ENCODE assay signal across 26 mouse cellular contexts in genomic region chr5:114072262-114072661, GRCm38 (mm10). TPM values are rescaled to one million over a fixed set of nuclear protein-coding genes. Genes with fewer than 3 reads are reported as not detected.
DNase-seq lines count a peak whose midpoint lies in the region; ATAC-seq and TF ChIP-seq lines count a peak whose summit lies in the region.
"Had no signal": no experiment of that assay in that cellular context is flagged by ENCODE, and none has a peak within 500 bp of the region (broad histone marks: within the 10 kb centered on the region; RNA-seq: fewer than 3 reads in every experiment).

No protein-coding gene starts in this region.

- H3K4me1 ChIP-seq in midbrain, embryonic 11.5 days (ENCODE audit: control insufficient read depth, insufficient read depth, low read length): peaks cover 7% of the 10 kb centered on the region
- peaks cover under 1% of the 10 kb centered on the region for H3K4me1 ChIP-seq in midbrain, embryonic 15.5 days
- H3K4me1 ChIP-seq: embryonic facial prominence, embryonic 13.5 days; megakaryocyte, embryonic 14.5 days had no signal

- WGBS in midbrain, embryonic 11.5 days: 39% methylated on average over 2 of the region's 2 CpGs
- 37% methylated on average over 2 of the region's 2 CpGs for WGBS in midbrain, embryonic 15.5 days

- TF ChIP-seq POLR2A in brain, embryonic 14.5 days (IDR thresholded peaks at IDR 0.05; ENCODE audit: borderline replicate concordance, extremely low read depth, insufficient read depth, insufficient read length, poor library complexity, severe bottlenecking): no peak

- no peak overlapping the region for H3K4me3 ChIP-seq in midbrain, embryonic 11.5 days (ENCODE audit: low read depth, low read length)
- H3K4me3 ChIP-seq in midbrain, embryonic 15.5 days: no peak overlapping the region
- H3K4me3 ChIP-seq: embryonic facial prominence, embryonic 13.5 days; erythroblast, embryonic 14.5 days; heart, embryonic 15.5 days; left cerebral cortex, adult 2 months; megakaryocyte, embryonic 14.5 days; myocyte had no signal

- peak; percentile 87 for DNase-seq in midbrain, embryonic 11.5 days (ENCODE audit: low spot score, missing footprints)
- DNase-seq in R1 (ENCODE audit: low read depth, low spot score) (peak; percentile 33), liver (no peak)
- peak; percentile 40 for DNase-seq in brain, embryonic 14.5 days (ENCODE audit: low read depth)
- peak; percentile 54 for DNase-seq in mesoderm, embryonic 11.5 days (ENCODE audit: low read depth, low spot score)
- no peak for DNase-seq in thymus, postnatal 4 days
- DNase-seq in urinary bladder, adult 2 months (ENCODE audit: low spot score): no peak
- DNase-seq: adrenal gland, adult 2 months; cerebellum, adult 2 months; heart, postnatal 36 days; kidney, adult 18-20 months; lung, embryonic 14.5 days; lung, postnatal 36 days; right cerebral cortex, postnatal 14 days; thymus, adult 2 months had no signal

- peak; percentile 76 for ATAC-seq in midbrain, embryonic 11.5 days (ENCODE audit: low FRiP score)
- ATAC-seq in midbrain, embryonic 15.5 days (replicated peaks): no peak
- ATAC-seq: forebrain, embryonic 14.5 days had no signal

- no peak overlapping the region for H3K4me2 ChIP-seq in midbrain, embryonic 11.5 days
- no peak overlapping the region for H3K4me2 ChIP-seq in midbrain, embryonic 15.5 days
- H3K4me2 ChIP-seq: embryonic facial prominence, embryonic 13.5 days; heart, embryonic 15.5 days; lung, embryonic 14.5 days had no signal

- no peaks in the 10 kb centered on the region for H3K9me3 ChIP-seq in midbrain, embryonic 11.5 days (ENCODE audit: control insufficient read depth, low read length)
- H3K9me3 ChIP-seq in midbrain, embryonic 15.5 days: no peaks in the 10 kb centered on the region
- H3K9me3 ChIP-seq: heart, embryonic 15.5 days had no signal

- H3K27ac ChIP-seq in midbrain, embryonic 11.5 days (ENCODE audit: low read depth, low read length): peak overlapping the region; percentile 57
- no peak overlapping the region for H3K27ac ChIP-seq in midbrain, embryonic 15.5 days
- H3K27ac ChIP-seq: embryonic facial prominence, embryonic 13.5 days; heart, embryonic 15.5 days; kidney, postnatal 0 days; left cerebral cortex, adult 2 months; liver, embryonic 14.5 days; stomach, postnatal 0 days had no signal

- no peaks in the 10 kb centered on the region for H3K36me3 ChIP-seq in midbrain, embryonic 11.5 days (ENCODE audit: control insufficient read depth, insufficient read depth, low read length)
- no peaks in the 10 kb centered on the region for H3K36me3 ChIP-seq in midbrain, embryonic 15.5 days (replicated peaks)
- H3K36me3 ChIP-seq: embryonic facial prominence, embryonic 13.5 days; heart, embryonic 15.5 days had no signal

- no peak overlapping the region for H3K9ac ChIP-seq in midbrain, embryonic 11.5 days (ENCODE audit: low read length)
- no peak overlapping the region for H3K9ac ChIP-seq in midbrain, embryonic 15.5 days
- H3K9ac ChIP-seq: embryonic facial prominence, embryonic 13.5 days; heart, embryonic 15.5 days; liver, embryonic 14.5 days; lung, embryonic 14.5 days had no signal

- H3K27me3 ChIP-seq in midbrain, embryonic 11.5 days (ENCODE audit: control insufficient read depth, insufficient read depth, low read length): no peaks in the 10 kb centered on the region
- no peaks in the 10 kb centered on the region for H3K27me3 ChIP-seq in midbrain, embryonic 15.5 days (replicated peaks)
- H3K27me3 ChIP-seq: embryonic facial prominence, embryonic 13.5 days; heart, embryonic 15.5 days had no signal

- TF ChIP-seq CTCF in brain, embryonic 14.5 days (IDR thresholded peaks at IDR 0.05; ENCODE audit: borderline replicate concordance, extremely low read depth, insufficient read depth, insufficient read length): no peak

RNA-seq across cellular contexts. Expression of gene Usp30, which starts 7.0 kb away (rescaled TPM):
- 9.8 and 11.0 TPM in 2 replicates for polyA plus RNA-seq in midbrain, embryonic 11.5 days (2014; fragmentation: Nextera tagmentation; extraction: Ambion mirVana)
- 20.7 and 22.1 TPM in 2 replicates for polyA plus RNA-seq in midbrain, embryonic 15.5 days (2015; fragmentation: Nextera tagmentation; extraction: Ambion mirVana)
- polyA plus RNA-seq in brain, embryonic 14.5 days (2012; rRNA removed): 40.0 and 41.6 TPM in 2 replicates
- polyA plus RNA-seq in urinary bladder, adult 2 months (2012; rRNA removed): 17.9 and 19.1 TPM in 2 replicates

RNA-seq across cellular contexts. Expression of gene Svop, which starts 19.1 kb away (rescaled TPM):
- 21.2 TPM in 2 replicates for polyA plus RNA-seq in midbrain, embryonic 11.5 days (2014; fragmentation: Nextera tagmentation; extraction: Ambion mirVana)
- polyA plus RNA-seq in midbrain, embryonic 15.5 days (2015; fragmentation: Nextera tagmentation; extraction: Ambion mirVana): 104 and 115 TPM in 2 replicates
- 70.1 and 81.5 TPM in 2 replicates for polyA plus RNA-seq in brain, embryonic 14.5 days (2012; rRNA removed)
- 0.12 and 0.16 TPM in 2 replicates for polyA plus RNA-seq in urinary bladder, adult 2 months (2012; rRNA removed)
- polyA plus RNA-seq: erythroblast, embryonic 14.5 days; heart, embryonic 15.5 days; liver, embryonic 14.5 days had no signal

RNA-seq across cellular contexts. Expression of gene Alkbh2, which starts 55.8 kb away (rescaled TPM):
- 13.8 and 14.0 TPM in 2 replicates for polyA plus RNA-seq in midbrain, embryonic 11.5 days (2014; fragmentation: Nextera tagmentation; extraction: Ambion mirVana)
- 5.3 and 6.9 TPM in 2 replicates for polyA plus RNA-seq in midbrain, embryonic 15.5 days (2015; fragmentation: Nextera tagmentation; extraction: Ambion mirVana)
- 7.9 and 14.0 TPM in 2 replicates for polyA plus RNA-seq in brain, embryonic 14.5 days (2012; rRNA removed)
- 8.8 and 9.4 TPM in 2 replicates for polyA plus RNA-seq in urinary bladder, adult 2 months (2012; rRNA removed)

RNA-seq across cellular contexts. Expression of gene Ung, which starts 57.9 kb away (rescaled TPM):
- polyA plus RNA-seq in midbrain, embryonic 11.5 days (2014; fragmentation: Nextera tagmentation; extraction: Ambion mirVana): 30.0 and 35.1 TPM in 2 replicates
- polyA plus RNA-seq in midbrain, embryonic 15.5 days (2015; fragmentation: Nextera tagmentation; extraction: Ambion mirVana): 8.5 and 9.7 TPM in 2 replicates
- polyA plus RNA-seq in brain, embryonic 14.5 days (2012; rRNA removed): 8.8 and 16.4 TPM in 2 replicates
- polyA plus RNA-seq in urinary bladder, adult 2 months (2012; rRNA removed): 2.4 and 3.3 TPM in 2 replicates

Comparison
In these comparisons a context has a peak if more than half of its experiments do, and no peak if none do; other contexts are left out.
1. DNase-seq: peak in midbrain, embryonic 11.5 days (single experiment), R1 (single experiment), brain, embryonic 14.5 days (single experiment) and mesoderm, embryonic 11.5 days (single experiment); none in thymus, postnatal 4 days (single experiment), urinary bladder, adult 2 months (single experiment) and liver (single experiment).
2. RNA of gene Svop, which starts 19.1 kb away (polyA plus RNA-seq): 104 to 115 TPM in midbrain, embryonic 15.5 days, 70.1 to 81.5 TPM in brain, embryonic 14.5 days and 21.2 TPM in midbrain, embryonic 11.5 days; 0.12 to 0.16 TPM in urinary bladder, adult 2 months; every median in the first group is over 10 times any median in the second.